Mouse (Mus musculus): ENCODE measurements at regions not wholly inside any gene's neighbourhood (a gene's known extent, or its start where the extent isn't known, plus 50 kb on each side); places are given as distances from the start of the nearest gene placed in this dataset.

DNA sequence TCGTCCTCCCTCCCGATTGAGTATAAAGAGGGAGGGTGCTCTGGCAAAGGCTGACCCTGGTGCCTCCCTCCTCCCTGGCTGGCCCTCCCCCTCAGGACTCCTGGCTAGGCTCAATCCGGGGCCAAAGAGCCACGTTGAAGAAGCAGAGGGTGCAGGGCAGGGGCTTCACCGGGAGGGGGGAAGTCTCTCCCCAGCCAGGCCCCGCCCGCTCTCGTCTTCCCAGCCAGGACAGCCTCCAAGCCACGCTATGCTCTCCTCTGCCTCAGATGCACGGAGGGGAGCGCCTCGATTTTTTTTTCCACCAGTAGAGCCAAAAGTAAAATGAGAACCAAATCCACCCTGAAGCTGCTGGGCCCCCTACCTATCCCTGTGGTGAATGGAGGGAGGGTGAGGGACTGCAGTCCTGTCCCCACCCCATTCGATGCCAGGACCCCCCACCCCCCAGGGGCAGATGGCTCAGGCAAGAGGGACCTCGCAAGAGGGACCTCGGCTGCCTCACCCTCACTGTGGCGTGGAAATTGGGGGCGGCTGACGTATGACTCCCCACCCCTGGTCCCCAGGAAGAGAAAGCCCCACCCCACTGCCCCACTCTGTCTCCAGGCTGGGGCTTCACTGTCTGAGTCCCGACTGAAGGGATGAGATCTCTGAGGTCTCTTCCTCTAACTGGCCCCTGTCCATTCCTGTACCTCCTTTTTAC, 53.2 kb upstream of the Col1a1 start:
- peak; percentile 52 for DNase-seq (ENCODE audit: low read depth, low spot score)

DNA sequence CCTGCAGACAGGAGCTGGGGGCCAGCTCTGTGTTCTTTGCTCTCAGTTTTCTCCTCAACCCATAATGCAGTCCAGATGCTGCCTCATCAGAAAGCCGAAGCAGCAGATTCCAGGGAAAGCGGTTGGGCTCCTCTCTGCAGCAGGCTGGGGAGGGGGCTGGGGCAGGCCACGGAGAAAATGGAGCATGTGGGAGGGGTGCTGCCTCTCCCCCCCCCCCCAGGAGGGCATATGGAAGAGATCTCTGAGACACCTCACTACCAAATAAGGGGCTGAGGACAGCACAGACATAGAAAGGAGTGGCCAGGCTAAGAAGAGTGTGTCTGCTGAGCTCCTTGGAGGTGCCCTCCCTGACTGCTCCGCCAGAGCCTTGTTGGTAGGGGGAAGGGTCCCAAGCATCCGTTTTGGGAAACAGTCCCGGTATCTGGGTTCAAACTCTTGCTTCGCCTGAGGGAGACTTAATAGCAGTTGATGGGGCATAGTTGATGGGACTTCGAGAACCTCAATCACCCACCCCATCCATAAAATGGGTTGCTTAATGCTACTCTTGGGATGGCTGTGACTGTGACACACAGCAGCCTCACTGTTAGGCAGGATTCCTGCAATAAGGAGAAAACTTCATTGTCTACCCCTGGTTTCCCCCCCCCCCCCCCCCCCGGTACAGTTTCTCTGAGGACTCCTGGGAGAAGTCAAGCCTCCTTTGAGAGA, 53.9 kb upstream of the Col1a1 start:
- DNase-seq (ENCODE audit: low read depth, low spot score) = no peak

DNA sequence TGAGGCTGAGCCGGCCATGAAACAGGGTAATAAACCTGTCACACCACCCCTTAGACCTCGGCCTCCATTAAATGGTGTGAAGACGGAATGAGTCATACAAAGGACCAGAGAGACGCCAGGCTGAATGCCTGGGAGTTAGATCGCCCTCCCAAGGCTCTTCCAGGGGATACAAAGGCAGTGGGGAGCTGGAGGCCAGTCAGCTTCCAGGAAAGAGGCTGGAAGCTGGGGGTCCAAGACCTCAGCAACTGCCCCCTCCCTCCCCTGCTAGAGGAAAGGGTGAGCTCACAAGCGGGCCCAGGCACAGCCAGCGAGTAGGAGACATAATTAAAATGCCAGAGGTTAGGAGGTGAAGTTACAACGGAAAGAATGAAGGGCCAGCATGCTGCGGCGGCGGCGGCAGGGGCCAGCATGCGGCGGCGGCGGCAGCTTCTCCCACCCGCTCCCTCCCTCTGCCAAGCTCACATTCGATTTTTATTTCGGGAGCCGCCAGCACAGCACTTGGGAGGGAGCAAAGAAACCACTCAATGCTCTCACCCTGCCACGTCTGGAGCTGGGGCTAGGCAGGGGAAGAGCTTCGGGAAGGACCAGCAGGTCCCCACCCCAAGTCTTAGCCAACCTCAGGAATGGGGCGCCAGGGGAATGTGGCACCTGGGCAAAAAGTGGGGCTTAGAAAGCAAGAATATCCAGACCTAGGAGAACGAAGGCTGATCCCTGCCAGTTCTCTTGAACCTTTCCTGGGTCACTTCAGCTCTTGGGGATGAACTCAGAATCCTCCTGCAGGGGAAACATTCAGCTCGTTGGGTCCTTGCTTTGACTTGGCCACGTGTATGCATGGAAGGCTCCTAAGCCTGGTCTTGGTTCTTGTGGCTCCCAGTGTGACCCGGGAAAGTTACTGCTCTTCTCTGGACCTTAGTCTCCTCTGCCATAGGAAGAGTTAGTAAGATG, 54.9 kb upstream of the Col1a1 start:
- DNase-seq (ENCODE audit: low read depth, low spot score) = peak; percentile 25

DNA sequence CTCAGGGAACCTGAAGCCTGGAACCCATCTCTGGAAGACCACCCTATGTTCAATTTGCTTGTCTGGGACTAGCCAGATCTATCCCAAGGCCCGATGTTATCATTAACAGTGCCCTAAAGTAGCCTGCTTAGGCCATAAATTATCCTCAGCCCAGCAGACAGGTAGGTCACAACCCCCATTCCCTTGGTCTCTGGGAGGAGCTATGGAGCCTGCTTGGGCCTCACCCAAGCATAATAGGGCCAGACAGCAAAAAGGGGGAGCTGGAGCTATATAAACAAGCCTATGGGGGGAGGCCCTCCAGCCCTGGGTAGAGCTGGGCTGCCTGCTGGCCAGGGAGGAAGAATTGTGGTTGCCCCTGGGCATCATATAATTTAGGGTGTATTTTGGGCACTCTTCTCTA, 59.3 kb upstream of the Col1a1 start:
- no peak for DNase-seq (ENCODE audit: low read depth, low spot score)

DNA sequence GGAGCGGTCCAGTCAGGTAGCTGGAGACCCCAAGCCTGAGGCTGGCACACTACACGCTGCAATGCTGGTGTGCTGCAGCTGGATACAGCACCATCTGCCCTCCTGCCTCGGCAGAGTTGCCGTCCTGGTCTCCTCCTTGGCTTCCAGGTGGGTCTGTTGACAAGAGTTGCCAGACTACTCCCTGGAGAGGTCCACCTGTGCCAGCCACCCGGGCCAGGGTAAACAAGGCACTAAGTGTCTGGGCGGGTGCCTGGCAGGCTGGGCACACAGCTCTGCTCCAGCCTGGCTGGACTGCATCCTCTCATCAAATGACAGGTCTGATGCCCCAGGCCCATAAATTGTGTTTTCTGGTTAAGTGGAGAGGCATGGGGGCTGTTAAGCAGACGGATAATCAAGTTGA, 61.0 kb upstream of the Col1a1 start:
- no peak for DNase-seq (ENCODE audit: low read depth, low spot score)

DNA sequence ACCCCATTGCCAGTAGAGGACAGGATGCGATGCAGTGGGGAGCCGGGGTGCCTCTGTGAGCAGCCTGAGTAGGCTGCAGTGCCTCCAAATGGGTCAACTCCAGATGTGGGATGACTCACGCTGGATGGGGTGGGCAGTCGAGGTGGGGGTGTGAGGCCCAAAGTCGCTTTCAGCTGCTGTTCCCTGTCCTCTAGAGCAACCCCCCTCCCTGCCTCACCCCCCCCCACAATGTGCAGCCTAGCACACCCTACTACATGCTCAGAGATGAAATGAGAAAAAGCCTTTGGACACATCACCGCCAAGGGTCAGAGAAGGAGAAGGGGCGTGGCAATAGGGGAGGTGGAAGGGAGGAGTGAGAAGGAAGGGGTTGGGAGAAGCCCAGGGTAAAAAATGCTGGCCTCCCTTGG, 61.9 kb upstream of the Col1a1 start:
- no peak for DNase-seq (ENCODE audit: low read depth, low spot score)

DNA sequence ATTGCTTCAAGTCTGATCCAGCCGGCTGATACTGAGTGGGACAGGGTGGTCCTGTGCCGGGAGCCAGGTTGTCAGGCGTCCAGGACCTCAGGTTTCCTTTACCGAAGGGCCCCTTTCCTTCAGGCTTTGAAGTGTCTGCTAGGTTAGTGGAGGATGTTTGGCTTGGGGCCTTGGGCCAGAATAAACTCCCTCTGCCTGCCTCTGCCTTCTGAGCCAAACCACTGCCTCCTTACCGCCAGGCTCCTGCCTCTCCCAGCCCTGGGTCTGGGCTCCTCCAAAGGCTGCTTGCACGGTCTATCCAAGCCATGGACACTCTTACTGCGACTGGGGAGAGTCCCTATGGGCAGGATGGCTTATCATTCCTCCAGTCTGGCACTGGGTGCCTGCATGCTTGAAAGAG, 62.3 kb upstream of the Col1a1 start:
- no peak for DNase-seq (ENCODE audit: low read depth, low spot score)

DNA sequence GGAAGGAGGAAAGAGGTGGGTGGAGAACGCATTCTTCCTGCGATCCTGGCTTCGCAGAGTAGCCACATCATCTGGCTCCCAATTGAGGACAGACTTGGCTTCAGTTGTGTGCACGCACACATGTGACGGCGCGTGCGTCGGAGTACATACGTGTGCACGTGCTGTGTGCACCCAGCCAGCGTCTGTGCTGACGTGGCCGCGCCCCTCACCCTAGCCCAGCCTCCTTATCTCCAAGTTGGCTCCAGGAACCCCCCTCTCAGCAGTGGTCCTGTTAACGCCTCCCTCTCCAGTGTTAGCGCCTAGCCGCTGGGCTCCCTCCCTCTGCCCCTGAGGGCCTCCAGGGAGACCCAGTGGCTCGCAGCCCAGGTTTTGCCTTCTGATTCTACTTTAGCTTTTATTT, 63.1 kb upstream of the Col1a1 start:
- peak; percentile 45 for DNase-seq (ENCODE audit: low read depth, low spot score)

DNA sequence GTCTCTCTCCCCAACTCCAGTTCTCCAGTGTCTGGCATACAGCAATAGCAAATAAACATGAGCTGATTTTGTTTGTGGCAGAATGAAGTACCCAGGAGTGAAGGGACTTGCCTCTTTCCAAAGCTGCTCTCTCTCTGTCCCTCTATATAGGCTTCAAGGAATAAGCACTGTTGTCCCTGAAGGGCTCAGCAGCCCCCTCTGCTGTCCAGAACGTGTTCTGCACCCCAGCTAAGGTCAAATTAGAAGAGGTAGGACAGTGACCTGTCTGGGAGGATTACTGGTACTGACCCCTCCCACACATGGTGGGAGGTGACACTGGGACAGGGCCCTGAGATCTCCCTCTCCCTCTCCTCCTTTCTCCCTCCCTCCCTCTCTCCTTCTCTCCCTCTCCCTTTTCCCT, 65.7 kb upstream of the Col1a1 start:
- DNase-seq (ENCODE audit: low read depth, low spot score) = peak; percentile 86

DNA sequence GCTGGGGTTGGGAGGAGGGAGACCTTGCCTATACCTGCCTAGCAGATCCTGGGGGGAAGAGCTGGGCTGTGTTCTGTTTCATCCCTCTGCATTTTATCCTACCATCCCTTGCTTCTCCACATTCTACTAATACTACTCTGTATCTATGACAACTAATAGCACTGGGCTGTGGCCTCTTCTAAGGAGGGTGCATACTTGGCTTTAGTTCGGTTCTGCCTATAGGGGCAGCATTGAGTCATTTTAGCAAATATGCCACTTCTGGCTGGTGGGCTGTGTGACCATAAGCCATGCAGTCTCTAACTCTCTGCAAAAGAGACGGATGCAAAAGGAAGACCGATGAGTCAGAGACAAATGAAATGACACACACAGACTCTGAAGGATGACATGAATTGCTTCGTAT, 66.2 kb upstream of the Col1a1 start:
- DNase-seq (ENCODE audit: low read depth, low spot score) = peak; percentile 66

DNA sequence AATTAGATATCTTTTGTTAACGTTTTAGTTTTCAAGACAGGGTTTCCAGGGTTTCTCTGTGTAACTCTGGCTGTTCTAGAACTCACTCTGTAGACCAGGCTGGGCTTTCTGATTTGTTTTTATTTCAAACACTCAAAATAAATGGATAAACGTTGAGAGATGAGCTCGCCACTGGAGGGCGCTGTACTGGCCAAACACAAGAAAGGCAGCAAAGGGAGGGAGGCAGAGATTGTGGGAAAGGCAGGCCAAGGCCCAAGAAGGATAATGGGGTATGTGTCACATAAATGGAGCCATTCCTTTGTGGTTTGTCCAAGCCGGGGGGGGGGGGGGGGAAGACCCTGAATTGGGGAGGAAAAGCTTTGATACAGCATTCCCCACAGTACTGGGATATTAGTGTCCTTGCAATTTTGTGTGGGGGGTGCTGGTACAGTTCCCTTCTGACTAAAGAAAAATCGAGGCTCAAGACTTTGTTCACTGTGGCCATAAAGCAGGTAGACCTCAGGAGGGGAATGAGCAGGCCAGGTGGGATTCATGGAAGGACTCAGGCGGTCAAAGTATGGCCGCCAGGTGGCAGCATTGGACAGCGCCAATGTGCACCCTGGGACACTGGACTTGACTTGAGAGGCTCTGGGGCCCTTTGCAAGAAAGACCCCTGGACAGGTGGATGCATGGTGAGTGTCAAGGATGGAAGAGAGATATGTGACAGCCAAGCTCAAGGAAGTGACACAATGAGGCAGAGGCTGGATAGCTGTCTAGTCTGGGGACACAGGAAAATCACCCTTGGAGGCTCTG, 69.7 kb upstream of the Col1a1 start:
- DNase-seq (ENCODE audit: low read depth, low spot score) = peak; percentile 84

DNA sequence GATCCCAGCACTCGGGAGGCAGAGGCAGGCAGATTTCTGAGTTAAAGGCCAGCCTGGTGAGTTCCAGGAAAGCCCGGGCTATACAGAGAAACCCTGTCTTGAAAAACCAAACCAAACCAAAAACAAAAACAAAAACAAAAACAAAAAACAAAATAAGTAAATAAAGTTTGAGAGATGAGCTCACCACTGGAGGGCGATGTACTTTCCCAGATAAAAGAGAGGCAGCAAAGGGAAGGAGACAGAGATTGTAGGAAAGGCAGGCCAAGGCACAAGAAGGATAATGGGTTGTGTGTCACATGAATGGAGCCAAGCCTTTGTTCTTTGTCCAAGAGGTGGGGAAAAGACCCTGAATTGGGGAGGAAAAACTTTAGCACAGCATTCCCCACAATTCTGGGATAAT, 67.6 kb upstream of the Tmem92 start:
- DNase-seq (ENCODE audit: low read depth, low spot score) = peak; percentile 23

DNA sequence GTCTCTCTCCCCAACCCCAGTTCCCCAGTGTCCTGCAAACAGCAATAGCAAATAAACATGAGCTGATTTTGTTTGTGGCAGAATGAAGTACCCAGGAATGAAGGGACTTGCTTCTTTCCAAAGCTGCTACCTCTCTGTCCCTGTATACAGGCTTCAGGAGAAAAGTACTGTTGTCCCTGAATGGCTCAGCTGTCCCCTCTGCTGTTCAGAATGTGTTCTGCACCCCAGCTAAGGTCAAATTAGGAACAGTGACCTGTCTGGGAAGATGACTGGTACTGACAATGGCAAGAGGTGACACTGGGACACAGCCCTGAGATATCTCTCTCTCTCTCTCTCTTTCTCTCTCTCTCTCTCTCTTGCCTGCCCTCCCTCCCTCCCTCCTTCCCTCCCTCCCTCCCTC, 56.6 kb upstream of the Tmem92 start:
- DNase-seq (ENCODE audit: low read depth, low spot score) = peak; percentile 50

DNA sequence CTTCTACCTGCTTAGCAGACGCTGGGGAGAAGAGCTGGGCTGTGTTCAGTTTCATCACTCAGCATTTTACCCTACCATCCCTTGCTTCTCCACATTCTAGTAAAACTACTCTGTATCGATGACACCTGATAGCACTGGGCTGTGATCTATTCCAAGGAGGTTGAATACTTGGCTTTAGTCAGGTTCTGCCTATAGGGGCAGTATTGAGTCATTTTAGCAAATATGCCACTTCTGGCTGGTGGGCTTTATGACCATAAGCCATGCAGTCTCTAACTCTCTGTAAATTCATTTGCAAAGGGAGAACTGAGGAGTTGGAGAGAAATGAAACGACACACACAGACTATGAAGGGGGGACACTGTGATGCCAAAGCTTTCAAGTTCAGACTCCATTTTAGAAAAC, 55.6 kb upstream of the Tmem92 start:
- peak; percentile 57 for DNase-seq (ENCODE audit: low read depth, low spot score)

DNA sequence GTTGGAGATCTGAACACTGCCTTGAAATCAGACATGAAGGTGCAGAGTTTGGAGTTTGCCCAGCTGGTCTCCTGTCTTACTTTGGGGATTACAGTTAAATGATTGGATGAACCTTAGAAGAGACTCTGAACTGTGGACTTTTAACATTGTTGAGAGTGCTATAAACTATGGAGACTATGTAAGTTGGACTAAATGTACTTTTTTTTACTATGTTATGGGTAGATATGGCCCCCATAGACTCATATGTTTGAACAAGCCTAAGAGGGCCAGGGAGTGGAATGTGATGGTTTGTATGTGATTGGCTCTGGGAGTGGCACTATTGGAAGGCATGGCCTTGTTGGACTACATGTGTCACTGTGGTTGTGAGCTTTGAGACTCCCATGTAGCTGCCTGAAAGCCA, 53.8 kb upstream of the Tmem92 start:
- no peak for DNase-seq (ENCODE audit: low read depth, low spot score)

DNA sequence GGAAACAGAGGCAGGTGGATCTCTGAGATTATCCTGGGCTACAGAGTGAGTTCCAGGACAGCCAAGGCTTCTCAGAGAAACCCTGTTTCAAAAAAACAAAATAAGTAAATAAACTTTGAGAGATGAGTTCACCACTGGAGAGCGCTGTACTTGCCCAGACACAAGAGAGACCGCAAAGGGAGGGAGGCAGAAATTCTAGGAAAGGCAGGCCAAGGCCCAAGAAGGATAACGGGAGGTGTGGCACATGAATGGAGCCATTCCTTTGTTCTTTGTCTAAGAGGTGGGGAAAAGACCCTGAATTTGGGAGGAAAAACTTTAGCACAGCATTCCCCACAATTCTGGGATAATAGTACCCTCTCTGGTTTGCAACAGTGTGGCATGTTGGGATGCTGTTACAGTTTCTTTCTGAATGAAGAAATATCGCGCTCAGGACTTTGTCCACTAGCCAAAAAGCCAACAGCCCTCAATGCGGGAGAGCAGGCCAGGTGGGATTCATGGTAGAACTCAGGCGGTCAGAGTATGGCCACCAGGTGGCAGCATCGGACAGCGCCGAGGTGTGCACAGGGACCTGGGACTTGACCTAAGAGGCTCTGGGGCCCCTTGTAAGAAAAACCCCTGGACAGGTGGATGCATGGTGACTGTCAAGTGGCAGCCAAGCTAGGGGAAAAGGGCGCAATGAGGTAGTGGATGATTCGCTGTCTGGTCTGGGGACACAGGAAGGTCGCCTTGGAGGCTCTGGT, 49.9 kb upstream of the Tmem92 start:
- peak; percentile 83 for DNase-seq (ENCODE audit: low read depth, low spot score)
